Mouse (Mus musculus): ENCODE measurements around the gene Olfr1043.

Gene Olfr1043

DNA sequence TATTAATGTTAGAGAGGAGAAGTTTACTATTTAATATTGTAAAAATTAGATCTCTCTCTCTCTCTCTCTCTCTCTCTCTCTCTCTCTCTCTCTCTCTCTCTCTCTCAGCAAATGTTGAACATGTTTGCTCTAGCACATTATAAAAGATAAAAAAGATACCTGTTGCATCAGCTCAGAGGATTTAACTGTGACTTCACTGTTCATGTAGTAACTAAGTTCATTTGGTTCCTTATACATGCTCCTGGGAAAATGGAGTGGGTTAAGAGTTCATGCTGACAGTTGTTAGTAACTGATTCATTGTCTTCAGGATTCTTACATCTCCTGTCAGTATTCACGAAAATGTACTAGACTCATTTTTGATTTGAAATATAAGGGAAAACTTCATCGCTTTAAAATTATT lies at the start of gene Olfr1043:
Gene Olfr1043 (minus strand): TSS at position 101 of the 400 bp plus-strand sequence.
- 85% methylated on average over 2 of the region's 2 CpGs for WGBS

DNA sequence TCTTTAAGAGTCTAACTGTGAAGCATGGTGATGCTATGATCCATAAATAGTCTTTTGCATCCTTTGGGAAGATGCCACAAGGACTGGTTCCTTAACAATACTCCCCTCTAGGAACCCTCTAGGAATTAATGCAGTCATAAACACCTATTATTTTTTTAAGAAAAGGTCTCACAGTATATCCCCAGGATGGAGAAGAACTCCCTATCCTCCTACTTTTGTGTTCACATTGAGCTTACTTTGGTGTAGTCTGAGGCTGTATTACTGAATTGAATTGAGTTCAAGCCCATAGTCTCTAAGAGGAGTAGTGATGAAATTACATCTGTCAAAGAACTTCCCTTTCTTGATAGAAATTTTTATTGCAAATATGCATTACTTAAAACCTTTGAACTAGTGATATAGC lies 35.6 kb upstream of the Olfr1043 start, which contains the start of gene Olfr1045:
Gene Olfr1045 (minus strand): TSS at position 101 of the 400 bp plus-strand sequence.

GRCm38 (mm10) chr2:86195863-86196262 lies 28.5 kb upstream of the Olfr1043 start:
- 48% methylated on average over 1 of the region's 1 CpGs for WGBS

GRCm38 (mm10) chr2:86185583-86185982 lies 18.3 kb upstream of the Olfr1043 start, which contains the start of gene Olfr52:
TSS of gene Olfr52 (minus strand) at chr2:86185683.

GRCm38 (mm10) chr2:86179950-86180349 lies 12.6 kb upstream of the Olfr1043 start:
- WGBS = 89% methylated on average over 3 of the region's 3 CpGs

DNA sequence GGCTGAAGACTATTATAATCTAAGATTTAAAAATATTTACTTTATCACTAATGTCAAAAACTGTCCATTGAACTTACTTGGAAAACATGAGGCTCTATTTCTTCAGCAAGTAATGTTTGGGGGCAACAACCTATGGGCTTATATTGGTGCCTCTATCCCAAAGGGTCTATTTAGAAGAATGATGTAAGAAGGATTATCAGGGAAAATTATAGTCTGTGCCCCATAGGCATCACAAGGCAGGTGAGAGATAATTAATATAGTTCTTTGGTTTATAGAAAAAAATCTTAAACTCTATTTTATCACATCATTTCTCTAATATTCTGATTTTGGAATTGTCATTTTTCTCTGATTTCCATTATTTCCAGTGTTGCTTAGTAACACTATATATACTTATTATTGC lies 10.4 kb upstream of the Olfr1043 start, which contains the start of gene Olfr1044:
Gene Olfr1044 (minus strand): TSS at position 101 of the 400 bp plus-strand sequence.

DNA sequence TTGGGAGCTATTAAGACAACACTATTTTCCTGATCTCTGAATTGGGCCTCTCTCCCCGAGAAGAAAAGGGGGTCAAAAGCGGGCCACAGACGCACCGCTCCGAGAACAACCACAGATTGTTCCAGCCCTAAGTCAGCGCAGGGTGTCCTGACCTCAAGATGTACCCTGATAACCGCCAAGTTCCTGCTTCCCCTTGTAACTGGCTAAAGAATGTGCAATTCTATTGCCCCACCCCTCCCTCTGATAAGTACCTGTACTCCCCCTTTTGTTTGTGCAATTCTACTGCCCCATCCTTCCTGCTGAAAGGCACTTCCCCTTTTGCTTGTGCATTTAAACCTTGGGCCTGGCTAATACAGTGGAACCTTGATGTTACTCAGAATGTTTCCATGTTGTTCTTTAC lies 8.1 kb upstream of the Olfr1043 start:
- 89% methylated on average over 7 of the region's 7 CpGs for WGBS

GRCm38 (mm10) chr2:86161738-86162137 lies 5.6 kb downstream of the Olfr1043 start, which contains the start of gene Olfr1042:
TSS of gene Olfr1042 (minus strand) at chr2:86161838.
- whole genome bisulfite sequencing = 90% methylated on average over 2 of the region's 2 CpGs

DNA sequence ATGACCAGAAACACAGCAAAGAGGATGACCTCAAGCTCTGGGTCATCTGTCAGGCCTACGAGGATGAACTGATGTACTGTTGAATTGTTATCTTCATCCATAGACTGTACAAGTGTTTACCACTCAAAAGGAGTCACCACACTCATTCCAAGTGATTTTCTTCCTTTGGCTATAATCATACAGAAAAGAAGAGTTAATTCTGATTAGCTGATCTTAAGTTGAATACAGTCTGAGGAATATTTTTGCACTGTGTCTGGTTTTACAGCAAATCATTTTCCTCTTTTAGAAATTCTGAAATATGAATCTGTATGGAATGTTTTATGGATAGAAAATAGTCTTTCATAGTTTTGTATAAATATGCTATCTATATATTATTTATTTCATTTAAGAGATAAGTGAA lies 20.7 kb downstream of the Olfr1043 start, which contains the start of gene Olfr1040:
Gene Olfr1040 (minus strand): TSS at position 101 of the 400 bp plus-strand sequence.
- 64% methylated on average over 1 of the region's 1 CpGs for WGBS

DNA sequence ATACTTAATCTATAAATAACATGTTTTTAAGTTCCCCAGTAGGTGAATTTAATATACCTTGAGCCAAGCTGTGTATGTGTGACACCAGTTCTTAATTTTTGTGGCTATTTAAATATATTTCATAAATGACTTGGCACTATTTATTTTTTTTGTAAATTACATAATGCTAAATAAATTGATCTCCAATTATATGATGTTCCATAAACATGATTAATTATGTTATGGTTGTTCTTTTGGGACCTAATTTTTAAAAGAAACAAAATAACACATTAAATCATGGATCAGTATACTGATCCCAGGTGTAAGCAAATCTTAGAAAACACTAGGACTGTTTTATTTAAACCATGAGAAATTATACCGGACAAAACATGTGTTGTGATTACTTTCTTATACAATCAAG lies 31.5 kb downstream of the Olfr1043 start, which contains the start of gene Olfr1039:
Gene Olfr1039 (minus strand): TSS at position 101 of the 400 bp plus-strand sequence.
- WGBS = 96% methylated on average over 1 of the region's 1 CpGs
